Mouse (Mus musculus): ENCODE measurements around the gene Agrp. TPM values are rescaled to one million over a fixed set of nuclear protein-coding genes. Genes with fewer than 3 reads are reported as not detected.

The Agrp gene
- polyA plus RNA-seq, 1 experiment from 2014 or later, result 1.5 TPM

DNA sequence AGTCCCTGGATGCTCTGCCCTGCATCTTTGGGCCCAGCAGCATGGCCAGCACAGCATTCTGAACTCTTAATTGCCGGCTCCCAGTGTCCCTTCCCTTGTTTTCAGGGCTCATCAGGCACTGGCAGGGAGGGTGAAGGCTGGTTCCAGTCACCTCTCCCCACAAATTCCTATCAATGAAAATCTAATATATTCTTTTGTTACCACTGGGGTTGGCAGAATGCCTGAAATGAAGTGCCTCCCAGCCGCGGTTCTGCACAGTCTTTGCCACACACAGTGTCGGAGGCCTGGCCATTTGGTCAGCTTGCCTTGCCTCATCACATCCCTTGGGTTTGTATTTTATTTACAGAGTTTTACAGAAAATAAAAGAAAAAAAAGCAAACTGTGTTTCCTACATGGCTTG lies 15.4 kb downstream of the Agrp start:
- H3K27me3 ChIP-seq, result no peaks in the 10 kb centered on the region
- H3K4me2 ChIP-seq (replicated peaks), result no peak overlapping the region
- peaks cover 26% of the 10 kb centered on the region for H3K4me1 ChIP-seq
- no peak overlapping the region for H3K9ac ChIP-seq
- H3K9me3 ChIP-seq, result no peaks in the 10 kb centered on the region
- H3K27ac ChIP-seq, result no peak overlapping the region
- H3K36me3 ChIP-seq, result peaks cover 52% of the 10 kb centered on the region
- no peak for ATAC-seq (ENCODE audit: insufficient number of reproducible peaks, insufficient read depth, low FRiP score, low TSS enrichment)
- H3K4me3 ChIP-seq, result no peak overlapping the region
- 79% methylated on average over 4 of the region's 4 CpGs for WGBS

DNA sequence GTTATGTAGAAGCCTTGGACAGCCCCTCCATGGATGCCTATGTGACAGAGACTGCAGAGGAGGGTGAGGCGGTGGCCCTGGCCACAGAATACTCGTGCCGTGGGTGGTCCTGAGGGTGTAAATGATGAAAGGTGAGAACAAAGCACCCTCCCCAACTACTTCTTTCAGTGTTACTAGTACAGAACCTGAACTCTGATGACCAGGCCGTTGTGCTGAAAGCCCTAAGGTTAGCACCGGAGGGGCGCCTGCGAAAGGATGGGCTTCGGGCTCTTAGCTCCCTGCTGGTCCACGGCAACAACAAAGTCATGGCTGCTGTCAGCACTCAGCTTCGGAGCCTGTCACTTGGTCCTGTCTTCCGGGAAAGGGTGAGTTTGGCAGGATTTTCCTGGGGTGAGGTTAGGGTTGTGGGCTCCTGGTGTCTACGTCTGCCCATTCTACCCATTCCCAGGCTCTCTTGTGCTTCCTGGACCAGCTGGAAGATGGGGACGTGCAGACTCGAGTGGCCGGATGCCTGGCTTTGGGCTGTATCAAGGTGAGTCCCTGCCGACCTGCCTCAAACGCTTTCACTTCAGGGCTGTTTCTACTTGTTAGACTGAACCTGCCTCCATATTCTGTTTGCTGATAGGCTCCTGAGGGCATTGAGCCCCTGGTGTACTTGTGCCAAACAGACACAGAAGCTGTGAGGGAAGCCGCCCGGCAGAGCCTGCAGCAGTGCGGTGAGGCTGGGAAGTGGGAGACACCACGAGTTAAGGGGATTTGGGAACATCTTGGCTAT lies 16.1 kb downstream of the Agrp start:
- Histone ChIP-seq H3K4me3 (no peak overlapping the region), H3K36me3 (peaks cover 57% of the 10 kb centered on the region), H3K9ac (no peak overlapping the region), H3K9me3 (no peaks in the 10 kb centered on the region), H3K4me1 (peaks cover 26% of the 10 kb centered on the region), H3K4me2 (replicated peaks) (no peak overlapping the region), H3K27me3 (no peaks in the 10 kb centered on the region), H3K27ac (no peak overlapping the region)
- no peak for ATAC-seq (ENCODE audit: insufficient number of reproducible peaks, insufficient read depth, low FRiP score, low TSS enrichment)
- 88% methylated on average over 21 of the region's 21 CpGs for WGBS

DNA sequence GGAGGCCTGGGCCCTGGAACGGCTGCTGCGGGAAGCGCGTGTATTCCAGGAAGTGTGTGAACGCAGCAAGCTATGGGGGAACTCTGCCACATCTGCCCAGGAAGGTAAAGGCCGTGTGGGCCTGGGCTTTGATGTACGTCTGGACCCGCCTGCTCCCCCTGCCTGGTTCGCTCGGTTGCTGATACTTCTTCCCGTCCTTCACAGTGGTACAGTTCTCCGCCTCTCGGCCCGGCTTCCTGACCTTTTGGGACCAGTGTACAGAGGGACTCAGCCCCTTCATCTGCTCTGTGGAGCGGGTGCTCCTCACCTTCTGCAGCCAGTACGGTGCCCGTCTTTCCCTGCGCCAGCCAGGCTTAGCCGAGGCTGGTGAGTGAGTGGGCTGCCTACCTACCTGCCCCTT lies 17.0 kb downstream of the Agrp start:
- Histone ChIP-seq H3K4me1 (peaks cover 26% of the 10 kb centered on the region), H3K9ac (no peak overlapping the region), H3K4me3 (no peak overlapping the region), H3K9me3 (no peaks in the 10 kb centered on the region), H3K27me3 (0 out of 2 replicates have a peak, but pooled peaks cover 6% of the 10 kb centered on the region), H3K36me3 (peaks cover 64% of the 10 kb centered on the region), H3K4me2 (replicated peaks) (no peak overlapping the region), H3K27ac (no peak overlapping the region)
- ATAC-seq (ENCODE audit: insufficient number of reproducible peaks, insufficient read depth, low FRiP score, low TSS enrichment), result no peak
- 92% methylated on average over 19 of the region's 19 CpGs for WGBS

DNA sequence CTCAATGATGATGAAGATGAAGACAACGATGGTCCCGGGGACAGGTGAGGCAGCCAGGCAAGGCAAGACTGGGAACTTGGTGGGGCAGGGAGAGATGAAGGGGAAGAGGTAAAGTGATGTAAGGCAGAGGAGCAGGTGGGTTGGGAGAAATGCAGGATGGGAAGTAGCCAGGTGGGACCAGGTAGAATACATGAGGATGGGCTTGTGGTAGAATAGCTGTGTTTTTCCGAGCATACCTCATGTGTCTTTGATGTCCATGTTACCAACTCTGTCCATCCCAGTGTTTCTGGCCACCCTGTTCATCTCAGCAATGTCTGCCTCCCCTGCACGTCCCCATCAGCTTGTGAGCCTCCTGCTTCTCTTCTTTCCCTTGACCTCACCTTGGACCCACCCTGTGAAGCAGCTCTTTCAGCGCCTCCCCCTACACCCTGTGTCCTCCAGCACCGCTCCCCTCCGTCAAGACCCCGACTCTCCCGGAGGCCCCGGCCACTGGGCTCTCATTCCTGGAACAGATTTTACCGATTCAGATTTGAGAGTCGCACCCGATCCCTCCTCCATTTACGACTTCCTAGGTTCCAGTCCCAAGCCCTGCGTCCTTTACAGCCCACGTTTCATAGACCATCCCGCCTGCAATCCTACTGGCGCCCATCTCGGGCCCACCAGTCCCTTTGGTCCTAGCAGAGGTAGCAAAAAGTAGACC lies 18.2 kb downstream of the Agrp start:
- ATAC-seq (ENCODE audit: insufficient number of reproducible peaks, insufficient read depth, low FRiP score, low TSS enrichment), result no peak
- Histone ChIP-seq H3K9ac (no peak overlapping the region), H3K4me2 (replicated peaks) (no peak overlapping the region), H3K36me3 (peaks cover 64% of the 10 kb centered on the region), H3K9me3 (no peaks in the 10 kb centered on the region), H3K4me1 (peaks cover 22% of the 10 kb centered on the region), H3K27ac (no peak overlapping the region), H3K4me3 (no peak overlapping the region), H3K27me3 (peaks cover 14% of the 10 kb centered on the region)
- WGBS, result 92% methylated on average over 19 of the region's 19 CpGs

DNA sequence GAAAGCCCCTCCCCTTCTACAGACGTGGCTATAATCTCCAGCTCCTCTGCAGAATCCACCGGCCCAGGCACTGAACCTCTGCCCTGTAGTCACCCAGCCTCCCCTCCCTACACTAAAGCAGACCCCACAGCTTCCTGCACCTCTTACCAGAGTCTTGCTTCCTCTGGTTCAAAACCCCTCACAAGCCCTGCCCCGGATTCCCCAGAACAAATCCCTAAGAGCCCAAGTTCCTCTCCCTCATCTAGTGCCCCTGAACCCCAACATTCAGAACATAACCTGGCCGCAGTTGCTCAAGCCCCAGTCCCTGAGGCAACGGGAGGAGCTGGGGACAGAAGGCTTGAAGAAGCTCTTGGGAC lies 18.9 kb downstream of the Agrp start:
- no peak overlapping the region for H3K4me2 ChIP-seq (replicated peaks)
- no peak overlapping the region for H3K9ac ChIP-seq
- peaks cover 64% of the 10 kb centered on the region for H3K36me3 ChIP-seq
- 87% methylated on average over 5 of the region's 5 CpGs for WGBS
- no peak overlapping the region for H3K4me3 ChIP-seq
- no peak for ATAC-seq (ENCODE audit: insufficient number of reproducible peaks, insufficient read depth, low FRiP score, low TSS enrichment)
- H3K4me1 ChIP-seq, result peaks cover 24% of the 10 kb centered on the region
- H3K27me3 ChIP-seq, result peaks cover 14% of the 10 kb centered on the region
- H3K27ac ChIP-seq, result no peak overlapping the region
- no peaks in the 10 kb centered on the region for H3K9me3 ChIP-seq

DNA sequence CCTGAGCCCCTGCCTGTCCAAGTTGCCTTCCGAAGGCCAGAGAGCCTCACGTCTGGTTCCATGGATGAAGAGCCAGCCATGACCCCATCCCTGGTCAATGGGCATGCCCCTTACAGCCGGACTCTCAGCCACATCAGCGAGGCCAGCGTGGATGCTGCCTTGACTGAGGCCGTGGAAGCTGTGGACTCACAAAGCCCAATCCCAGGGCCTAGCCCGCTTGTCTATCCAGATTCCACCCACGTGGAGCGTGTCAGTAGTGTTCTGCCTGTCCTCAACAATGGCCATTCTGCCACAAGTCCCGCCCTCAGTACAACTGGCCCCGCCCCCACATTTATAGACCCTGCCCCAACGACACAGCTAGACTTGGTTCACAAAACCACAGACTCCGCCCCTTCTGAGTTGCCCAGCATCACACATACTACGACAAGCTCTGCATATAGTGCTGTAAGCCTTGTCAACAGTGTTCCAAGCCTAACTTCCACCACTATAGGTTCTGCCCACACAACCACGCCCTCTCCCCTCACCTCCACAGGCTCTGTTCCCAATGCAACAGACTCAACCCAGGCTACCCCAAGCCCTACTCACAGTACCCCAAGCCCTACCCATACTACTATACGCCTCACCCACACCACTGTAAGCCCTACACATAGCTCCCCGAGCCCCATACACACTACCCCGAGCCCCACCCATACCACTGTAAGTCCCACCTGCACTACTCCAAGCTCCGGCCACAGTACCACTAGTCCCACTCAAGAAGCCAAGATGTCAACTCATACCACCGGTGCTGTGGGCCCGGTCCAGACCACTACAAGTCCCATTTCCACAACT lies 19.5 kb downstream of the Agrp start:
- peaks cover 18% of the 10 kb centered on the region for H3K27me3 ChIP-seq
- 90% methylated on average over 21 of the region's 21 CpGs for WGBS
- ATAC-seq (ENCODE audit: insufficient number of reproducible peaks, insufficient read depth, low FRiP score, low TSS enrichment), result no peak
- H3K27ac ChIP-seq, result no peak overlapping the region
- no peak overlapping the region for H3K4me3 ChIP-seq
- no peaks in the 10 kb centered on the region for H3K9me3 ChIP-seq
- no peak overlapping the region for H3K9ac ChIP-seq
- H3K4me1 ChIP-seq, result peaks cover 22% of the 10 kb centered on the region
- H3K4me2 ChIP-seq (replicated peaks), result no peak overlapping the region
- peaks cover 64% of the 10 kb centered on the region for H3K36me3 ChIP-seq

DNA sequence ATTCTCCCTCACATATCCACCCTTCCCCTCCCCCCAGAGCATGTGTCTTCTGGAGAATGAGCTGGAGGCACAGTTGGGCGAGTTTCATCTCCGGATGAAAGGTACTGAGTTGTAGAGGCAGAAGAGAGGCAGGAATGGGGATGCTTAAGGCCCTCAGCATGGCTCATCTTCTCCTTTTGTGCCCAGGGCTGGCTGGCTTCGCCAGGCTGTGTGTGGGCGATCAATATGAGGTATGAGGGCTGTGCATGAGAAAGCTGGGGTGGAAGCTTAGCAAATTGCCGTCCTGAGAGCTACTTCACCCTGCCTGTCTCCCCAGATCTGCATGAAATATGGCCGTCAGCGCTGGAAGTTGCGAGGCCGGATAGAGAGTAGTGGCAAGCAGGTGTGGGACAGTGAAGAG lies 21.3 kb downstream of the Agrp start:
- no peak for ATAC-seq (ENCODE audit: insufficient number of reproducible peaks, insufficient read depth, low FRiP score, low TSS enrichment)
- Histone ChIP-seq H3K4me3 (no peak overlapping the region), H3K27ac (no peak overlapping the region), H3K4me2 (replicated peaks) (no peak overlapping the region), H3K9me3 (no peaks in the 10 kb centered on the region), H3K4me1 (peaks cover 14% of the 10 kb centered on the region), H3K9ac (no peak overlapping the region), H3K27me3 (peaks cover 29% of the 10 kb centered on the region), H3K36me3 (peaks cover 53% of the 10 kb centered on the region)
- WGBS, result 92% methylated on average over 9 of the region's 9 CpGs

DNA sequence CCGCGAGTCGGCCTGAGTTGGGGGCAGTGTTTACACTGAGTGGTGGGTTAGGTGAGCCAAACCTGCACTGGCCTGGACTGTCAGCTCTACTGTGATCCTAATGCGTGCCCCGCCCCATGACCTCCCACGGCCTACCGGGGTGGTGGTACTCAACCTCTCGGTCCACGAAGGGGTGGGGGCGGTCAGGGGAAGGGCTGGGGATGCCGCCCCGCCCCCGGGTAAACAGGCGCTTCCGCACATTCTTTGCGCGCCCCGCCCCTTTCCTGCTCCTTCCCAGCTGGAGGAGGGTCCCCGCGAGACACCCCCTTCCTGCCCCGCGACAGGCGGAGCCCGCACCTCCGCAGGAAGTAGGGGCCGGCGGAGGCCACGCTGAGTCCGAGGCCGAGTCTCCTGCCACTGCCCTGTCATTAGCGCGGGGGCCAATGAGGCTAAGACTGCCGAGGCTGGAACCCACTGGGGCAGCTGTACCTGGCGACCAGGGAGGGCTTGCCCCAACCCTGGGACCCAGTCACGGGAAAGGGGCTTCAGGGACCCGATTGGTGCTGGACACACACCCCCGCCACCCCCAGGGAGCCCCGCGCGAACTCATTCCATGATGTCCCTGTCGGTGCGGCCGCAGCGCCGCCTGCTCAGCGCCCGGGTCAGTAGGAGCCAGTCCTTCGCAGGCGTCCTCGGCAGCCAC lies 23.2 kb downstream of the Agrp start:
- H3K36me3 ChIP-seq, result peaks cover 33% of the 10 kb centered on the region
- ATAC-seq (ENCODE audit: insufficient number of reproducible peaks, insufficient read depth, low FRiP score, low TSS enrichment), result peak; percentile 61; the same call in 1 of the 2 replicates
- H3K27me3 ChIP-seq, result peaks cover 29% of the 10 kb centered on the region
- H3K9ac ChIP-seq, result peak overlapping the region; percentile 68
- no peaks in the 10 kb centered on the region for H3K9me3 ChIP-seq
- no peak overlapping the region for H3K27ac ChIP-seq
- H3K4me3 ChIP-seq, result peak overlapping the region; percentile 52
- peaks cover 14% of the 10 kb centered on the region for H3K4me1 ChIP-seq
- peak overlapping the region; percentile 99 for H3K4me2 ChIP-seq (replicated peaks)
- 1% methylated on average over 49 of the region's 50 CpGs for WGBS

DNA sequence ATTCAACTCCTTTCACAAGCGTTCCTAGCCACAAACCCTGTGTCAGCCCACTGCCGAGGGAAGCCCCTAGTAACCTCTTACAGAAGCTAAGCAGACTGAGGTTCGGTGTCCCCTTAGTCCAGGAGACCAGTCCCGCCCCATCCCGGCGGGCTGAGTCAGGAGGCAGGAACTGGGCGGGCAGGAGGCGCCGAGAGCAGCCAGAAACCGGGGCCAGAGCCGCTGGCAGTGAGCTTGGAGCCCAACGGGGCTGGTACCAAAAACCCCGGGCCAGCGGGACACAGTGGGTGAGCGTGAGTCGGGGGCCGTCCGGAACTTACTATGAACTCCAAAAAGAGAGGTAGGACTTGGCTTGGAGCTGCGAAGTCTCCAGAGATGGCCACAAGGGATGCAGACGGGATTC lies 24.2 kb downstream of the Agrp start:
- no peak for ATAC-seq (ENCODE audit: insufficient number of reproducible peaks, insufficient read depth, low FRiP score, low TSS enrichment)
- Histone ChIP-seq H3K9me3 (no peaks in the 10 kb centered on the region), H3K4me1 (peaks cover 14% of the 10 kb centered on the region), H3K36me3 (peaks cover 24% of the 10 kb centered on the region), H3K4me3 (peak overlapping the region; percentile 17; the same call in 1 of the 2 replicates), H3K4me2 (replicated peaks) (peak overlapping the region; percentile 99), H3K27me3 (peaks cover 29% of the 10 kb centered on the region), H3K9ac (no peak overlapping the region), H3K27ac (no peak overlapping the region)
- 4% methylated on average over 20 of the region's 20 CpGs for WGBS

DNA sequence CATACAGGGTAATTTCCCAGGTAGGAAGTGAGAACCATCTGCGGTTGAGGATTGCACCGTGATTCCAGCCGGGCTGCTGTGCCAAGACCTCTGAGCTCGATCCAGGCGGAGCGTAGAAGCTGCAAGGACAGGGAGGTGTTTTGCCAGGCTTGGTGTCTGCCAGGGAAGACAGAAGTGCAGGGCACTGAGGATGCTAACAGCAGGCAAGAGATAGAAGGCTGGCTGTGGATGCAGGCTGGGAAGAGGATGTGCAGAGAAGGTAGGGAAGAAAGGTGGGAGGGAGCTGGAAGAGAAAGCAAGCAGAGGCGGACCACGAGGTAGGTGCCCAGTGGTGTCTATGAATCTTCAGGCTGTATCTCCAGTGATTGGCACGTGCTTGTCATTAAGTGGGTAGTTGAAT lies 25.4 kb downstream of the Agrp start:
- no peak overlapping the region for H3K4me2 ChIP-seq (replicated peaks)
- ATAC-seq (ENCODE audit: insufficient number of reproducible peaks, insufficient read depth, low FRiP score, low TSS enrichment), result no peak
- H3K27me3 ChIP-seq, result peaks cover 29% of the 10 kb centered on the region
- no peak overlapping the region for H3K9ac ChIP-seq
- H3K36me3 ChIP-seq, result peaks cover 12% of the 10 kb centered on the region
- H3K4me3 ChIP-seq, result no peak overlapping the region
- no peaks in the 10 kb centered on the region for H3K9me3 ChIP-seq
- no peak overlapping the region for H3K27ac ChIP-seq
- H3K4me1 ChIP-seq, result peaks cover 23% of the 10 kb centered on the region
- WGBS, result 86% methylated on average over 9 of the region's 9 CpGs

DNA sequence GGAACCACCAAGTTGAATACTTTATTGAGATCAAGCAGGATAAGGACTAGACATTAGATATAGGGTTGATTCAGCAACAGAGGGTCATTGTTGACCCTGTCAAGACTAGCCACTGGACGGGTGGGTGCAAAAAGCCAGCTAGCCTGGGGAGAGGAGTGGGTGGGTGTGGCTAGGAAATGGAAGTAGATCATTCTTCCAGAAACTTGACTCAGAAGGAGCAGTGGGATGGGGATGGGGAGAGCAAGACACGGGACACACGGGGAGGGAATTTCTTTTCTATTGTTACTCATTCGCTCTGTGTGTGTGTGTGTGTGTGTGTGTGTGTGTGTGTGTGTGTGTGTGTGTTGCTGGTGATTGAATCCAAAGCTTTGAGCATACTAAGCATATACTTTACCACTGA lies 27.4 kb downstream of the Agrp start:
- no peak overlapping the region for H3K27ac ChIP-seq
- no peak for ATAC-seq (ENCODE audit: insufficient number of reproducible peaks, insufficient read depth, low FRiP score, low TSS enrichment)
- peaks cover 34% of the 10 kb centered on the region for H3K4me1 ChIP-seq
- no peak overlapping the region for H3K9ac ChIP-seq
- H3K27me3 ChIP-seq, result peaks cover 21% of the 10 kb centered on the region
- H3K4me2 ChIP-seq (replicated peaks), result no peak overlapping the region
- no peaks in the 10 kb centered on the region for H3K9me3 ChIP-seq
- H3K36me3 ChIP-seq, result no peaks in the 10 kb centered on the region
- 65% methylated on average over 4 of the region's 4 CpGs for WGBS
- H3K4me3 ChIP-seq, result no peak overlapping the region

Data from embryonic facial prominence, embryonic 12.5 days (tissue).